Mouse (Mus musculus) layer of hippocampus, adult 9-10 months (tissue): ENCODE data around the gene Gm17267.
"Not testable (repeated sequence)": the region's sequence is repeated elsewhere in the genome, so short reads cannot be mapped to it uniquely, and the experiment has no call there.

Source experiments
- DNase-seq: peaks from one replicate; pipeline ENCODE4 v3.0.0; 2022; ENCODE audit warnings: low spot score

Gm17267 gene

DNA sequence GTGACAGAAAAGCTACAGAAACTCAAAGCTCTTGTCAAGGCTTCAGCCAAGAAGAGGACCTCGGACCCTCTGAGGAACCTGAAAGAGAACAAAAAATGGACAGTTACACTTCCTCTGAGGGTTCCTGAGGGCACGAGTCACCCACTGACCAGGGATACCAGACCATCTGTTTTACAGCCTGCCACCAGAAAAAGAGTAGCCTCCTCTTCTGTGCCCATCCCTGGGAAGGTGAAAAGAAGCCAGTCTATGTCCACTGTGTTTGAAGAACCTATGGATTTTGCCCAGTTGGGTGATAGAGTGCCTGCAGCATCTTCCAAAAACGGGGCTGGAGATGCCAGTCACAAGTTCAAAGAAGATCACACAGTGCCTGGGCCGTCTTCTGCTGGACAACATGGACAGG lies at the start of gene Gm17267:
TSS of gene Gm17267 (plus strand) at position 301 of the 400 bp plus-strand sequence.
- DNase-seq, result not testable (repeated sequence)
